Mouse (Mus musculus) midbrain, embryonic 14.5 days (tissue): ENCODE measurements at regions not wholly inside any gene's neighbourhood (a gene's known extent, or its start where the extent isn't known, plus 50 kb on each side); places are given as distances from the start of the nearest gene placed in this dataset.

Experiments used
- ATAC-seq: fragments of 200-750 bp; cut with Nextera tagmentation; 2 replicates; pipeline ENCODE4 v1.8.0; 2017; ENCODE audit warnings: moderate number of reproducible peaks, moderate library complexity; ENCODE audit not compliant: low FRiP score, low TSS enrichment
- DNase-seq: peaks from one replicate; pipeline ENCODE4 v3.0.0-alpha.2; 2015
- H3K27ac ChIP-seq: fragments of 300-500 bp; sonication (generic); replicated peaks from 2 replicates; pipeline ENCODE4 v1.5.1; 2014; ENCODE audit warnings: mild to moderate bottlenecking, low read depth, low read length, moderate library complexity
- H3K27me3 ChIP-seq: fragments of 300-500 bp; sonication (generic); 2 replicates; pipeline ENCODE4 v1.6.1; 2014; ENCODE audit warnings: low read length, control low read depth, mixed read lengths; ENCODE audit not compliant: control insufficient read depth, insufficient read depth
- H3K36me3 ChIP-seq: fragments of 300-500 bp; sonication (generic); 2 replicates; pipeline ENCODE4 v1.6.1; 2014; ENCODE audit warnings: low read length, control low read depth; ENCODE audit not compliant: control insufficient read depth, insufficient read depth
- H3K4me1 ChIP-seq: fragments of 300-500 bp; sonication (generic); 2 replicates; pipeline ENCODE4 v1.6.1; 2014; ENCODE audit warnings: mild to moderate bottlenecking, antibody characterized with exemption, low read length, control low read depth; ENCODE audit not compliant: control insufficient read depth, insufficient read depth
- H3K4me2 ChIP-seq: fragments of 300-500 bp; sonication (generic); 2 replicates; pipeline ENCODE4 v1.6.1; 2014; ENCODE audit warnings: mild to moderate bottlenecking, low read length, moderate library complexity
- H3K4me3 ChIP-seq: fragments of 300-500 bp; sonication (generic); replicated peaks from 2 replicates; pipeline ENCODE4 v1.5.1; 2014; ENCODE audit warnings: low read depth, low read length
- H3K9ac ChIP-seq: fragments of 300-500 bp; sonication (generic); replicated peaks from 2 replicates; pipeline ENCODE4 v1.6.1; 2014; ENCODE audit warnings: mild to moderate bottlenecking, low read length, moderate library complexity
- H3K9me3 ChIP-seq: fragments of 300-500 bp; sonication (generic); 2 replicates; pipeline ENCODE4 v1.6.1; 2016; ENCODE audit warnings: low read length, control low read depth, mixed read lengths; ENCODE audit not compliant: control insufficient read depth
- WGBS: fragments of 180-500 bp; shearing (Covaris S2); extraction: QIAGEN DNeasy Blood & Tissue Kit; methylation state at CpG from one replicate; pipeline ENCODE4 v1.1.7; 2014; 5-methylcytosine and 5-hydroxymethylcytosine counted together

DNA sequence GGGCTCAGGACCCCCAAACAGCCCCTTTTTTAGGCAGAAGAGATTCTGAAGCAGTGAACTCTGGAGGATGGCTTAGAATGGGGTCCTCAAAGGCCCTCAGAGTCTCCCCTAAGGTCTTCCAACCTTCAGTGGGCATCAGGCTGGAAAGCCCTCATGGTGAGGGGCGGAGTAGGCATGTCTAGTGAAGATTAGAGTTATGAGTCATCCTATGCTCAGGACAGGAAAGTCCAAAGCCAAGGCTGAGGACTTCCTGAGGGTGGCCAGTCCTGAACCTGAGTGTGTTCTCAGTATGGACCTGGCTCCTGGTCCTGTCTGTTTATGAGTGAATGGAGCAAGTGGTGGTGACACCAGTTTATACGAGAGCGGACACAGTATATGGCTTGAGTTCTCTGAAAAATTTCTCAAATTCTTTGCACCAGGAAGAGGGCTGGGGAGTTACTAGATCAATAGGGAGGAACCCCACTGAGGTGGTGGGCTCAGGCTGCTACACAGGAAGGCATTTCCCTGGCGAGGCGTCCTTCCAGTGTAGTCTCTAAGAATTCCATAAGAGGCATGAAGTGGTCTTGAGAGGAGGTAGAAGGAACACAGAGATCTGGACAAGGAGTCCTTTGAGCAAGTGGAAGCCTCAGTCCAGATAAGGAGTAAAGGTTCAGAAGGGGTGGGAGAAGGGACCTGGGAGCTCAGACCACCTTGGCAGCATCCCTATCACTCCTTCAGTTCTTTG, 266.2 kb downstream of the Cyp26b1 start:
- DNase-seq (no peak), ATAC-seq (no peak)
- Histone ChIP-seq H3K4me3 (no peak overlapping the region), H3K27ac (no peak overlapping the region), H3K9ac (no peak overlapping the region), H3K9me3 (no peaks in the 10 kb centered on the region), H3K4me2 (no peak overlapping the region), H3K27me3 (no peaks in the 10 kb centered on the region), H3K4me1 (no peaks in the 10 kb centered on the region), H3K36me3 (no peaks in the 10 kb centered on the region)
- 78% methylated on average over 5 of the region's 5 CpGs for WGBS

GRCm38 (mm10) chr6:84325384-84326114, 268.2 kb downstream of the Cyp26b1 start:
- Histone ChIP-seq H3K9me3 (no peaks in the 10 kb centered on the region), H3K4me3 (no peak overlapping the region), H3K27ac (no peak overlapping the region), H3K9ac (no peak overlapping the region), H3K27me3 (no peaks in the 10 kb centered on the region), H3K4me1 (no peaks in the 10 kb centered on the region), H3K4me2 (no peak overlapping the region), H3K36me3 (no peaks in the 10 kb centered on the region)
- DNase-seq: no peak
- ATAC-seq: no peak
- WGBS: 82% methylated on average over 5 of the region's 5 CpGs

GRCm38 (mm10) chr6:84324185-84324584, 269.5 kb downstream of the Cyp26b1 start:
- Histone ChIP-seq H3K4me2 (no peak overlapping the region), H3K9ac (no peak overlapping the region), H3K4me3 (no peak overlapping the region), H3K36me3 (no peaks in the 10 kb centered on the region), H3K9me3 (no peaks in the 10 kb centered on the region), H3K4me1 (no peaks in the 10 kb centered on the region), H3K27me3 (no peaks in the 10 kb centered on the region), H3K27ac (no peak overlapping the region)
- 92% methylated on average over 4 of the region's 4 CpGs for WGBS
- no peak for DNase-seq
- no peak for ATAC-seq

GRCm38 (mm10) chr6:84322528-84322927, 271.2 kb downstream of the Cyp26b1 start:
- no peak for DNase-seq
- WGBS: 89% methylated on average over 4 of the region's 4 CpGs
- no peak overlapping the region for H3K4me2 ChIP-seq

DNA sequence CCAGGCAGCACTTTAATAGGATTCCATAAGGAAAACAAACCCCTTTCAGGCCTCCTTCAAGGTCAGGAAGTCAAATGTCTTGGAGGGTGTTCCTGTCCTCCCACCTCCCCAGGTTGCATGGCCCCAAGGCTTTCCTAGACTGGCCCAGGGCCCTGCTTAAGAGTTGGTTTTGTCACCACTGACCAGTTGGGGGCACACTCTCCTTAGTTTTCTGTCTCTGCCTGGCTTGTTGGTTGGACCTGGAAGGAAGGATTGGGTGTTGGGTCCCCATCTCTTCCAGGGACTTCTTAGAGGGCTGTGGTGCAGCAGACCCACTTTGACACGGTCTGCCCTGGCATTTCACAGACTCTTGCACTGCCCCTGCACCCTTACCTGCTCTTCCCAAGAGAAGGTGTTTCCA, 273.1 kb downstream of the Cyp26b1 start:
- no peaks in the 10 kb centered on the region for H3K27me3 ChIP-seq
- H3K27ac ChIP-seq: no peak overlapping the region
- H3K9ac ChIP-seq: no peak overlapping the region
- H3K4me1 ChIP-seq: no peaks in the 10 kb centered on the region
- no peak overlapping the region for H3K4me3 ChIP-seq
- DNase-seq (no peak), ATAC-seq (no peak)
- WGBS: 67% methylated on average over 1 of the region's 1 CpGs
- H3K9me3 ChIP-seq: no peaks in the 10 kb centered on the region
- H3K4me2 ChIP-seq: no peak overlapping the region
- H3K36me3 ChIP-seq: no peaks in the 10 kb centered on the region

More at GRCm38 (mm10) chr6:84322528-84322927, 271.2 kb downstream of the Cyp26b1 start:
- H3K27me3 ChIP-seq: no peaks in the 10 kb centered on the region
- H3K27ac ChIP-seq: no peak overlapping the region
- H3K36me3 ChIP-seq: no peaks in the 10 kb centered on the region
- no peaks in the 10 kb centered on the region for H3K4me1 ChIP-seq
- no peaks in the 10 kb centered on the region for H3K9me3 ChIP-seq
- no peak for ATAC-seq
- no peak overlapping the region for H3K9ac ChIP-seq
- H3K4me3 ChIP-seq: no peak overlapping the region

GRCm38 (mm10) chr6:84318774-84319173, 274.9 kb downstream of the Cyp26b1 start:
- H3K27ac ChIP-seq: no peak overlapping the region

DNA sequence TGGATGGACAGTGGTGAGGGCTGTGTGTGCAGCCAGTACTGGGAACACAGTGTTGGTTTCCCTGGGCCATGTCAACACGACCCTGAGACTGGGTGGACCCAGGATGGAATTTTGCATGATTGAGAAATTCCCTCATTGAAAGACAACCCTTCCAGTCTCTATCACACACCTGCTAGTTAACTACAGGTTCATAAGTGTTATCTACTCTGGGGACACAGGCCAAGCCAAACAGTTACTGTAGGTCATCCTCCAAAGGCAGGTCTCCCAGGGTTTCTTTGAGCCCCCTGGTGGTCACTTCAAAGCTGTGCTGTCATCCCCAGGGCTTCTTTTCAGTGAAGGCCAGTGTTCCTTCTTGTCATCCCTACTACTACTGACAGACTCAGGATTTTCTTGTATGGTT, 276.7 kb downstream of the Cyp26b1 start:
- no peak overlapping the region for H3K4me3 ChIP-seq
- H3K4me2 ChIP-seq: no peak overlapping the region
- DNase-seq (no peak), ATAC-seq (no peak)
- no peaks in the 10 kb centered on the region for H3K9me3 ChIP-seq
- no peaks in the 10 kb centered on the region for H3K4me1 ChIP-seq
- H3K27me3 ChIP-seq: no peaks in the 10 kb centered on the region
- H3K27ac ChIP-seq: no peak overlapping the region
- no peak overlapping the region for H3K9ac ChIP-seq
- H3K36me3 ChIP-seq: no peaks in the 10 kb centered on the region
- 84% methylated on average over 1 of the region's 1 CpGs for WGBS

More at GRCm38 (mm10) chr6:84318774-84319173, 274.9 kb downstream of the Cyp26b1 start:
- no peaks in the 10 kb centered on the region for H3K9me3 ChIP-seq
- ATAC-seq (no peak), DNase-seq (peak; percentile 17)
- H3K27me3 ChIP-seq: no peaks in the 10 kb centered on the region
- H3K4me3 ChIP-seq: no peak overlapping the region
- 58% methylated on average over 4 of the region's 4 CpGs for WGBS
- no peak overlapping the region for H3K4me2 ChIP-seq
- no peaks in the 10 kb centered on the region for H3K36me3 ChIP-seq
- no peak overlapping the region for H3K9ac ChIP-seq
- H3K4me1 ChIP-seq: no peaks in the 10 kb centered on the region

GRCm38 (mm10) chr6:84315175-84315912, 278.4 kb downstream of the Cyp26b1 start:
- no peak for ATAC-seq
- Histone ChIP-seq H3K36me3 (no peaks in the 10 kb centered on the region), H3K4me3 (no peak overlapping the region), H3K4me2 (no peak overlapping the region), H3K9me3 (no peaks in the 10 kb centered on the region), H3K27ac (no peak overlapping the region), H3K27me3 (no peaks in the 10 kb centered on the region), H3K9ac (no peak overlapping the region), H3K4me1 (no peaks in the 10 kb centered on the region)
- no peak for DNase-seq
- WGBS: 91% methylated on average over 8 of the region's 8 CpGs
